Mouse (Mus musculus): ENCODE data around the gene Rhox3c. TPM values are rescaled to one million over a fixed set of nuclear protein-coding genes. Genes with fewer than 3 reads are reported as not detected.
"Not testable (repeated sequence)": the region's sequence is repeated elsewhere in the genome, so short reads cannot be mapped to it uniquely, and the experiment has no call there.

The Rhox3c gene
- polyA plus RNA-seq (2012; rRNA removed), result not detected in 2 replicates

GRCm38 (mm10) chrX:37458285-37458684, at the start of gene Rhox3c:
TSS of gene Rhox3c (plus strand) at chrX:37458585.
- not testable (repeated sequence) for H3K27me3 ChIP-seq (ENCODE audit: control insufficient read depth, insufficient read depth, low read length); H3K36me3 ChIP-seq (ENCODE audit: control insufficient read depth, insufficient read depth, low read length); DNase-seq (ENCODE audit: low read depth in 1 of 2, low spot score in 2 of 2); H3K27ac ChIP-seq (ENCODE audit: insufficient read depth, low read length); H3K4me1 ChIP-seq (ENCODE audit: control insufficient read depth, insufficient read depth, insufficient read length); H3K4me3 ChIP-seq (ENCODE audit: extremely low read depth, insufficient read depth, insufficient read length)
- WGBS, result 87% methylated on average over 3 of the region's 4 CpGs

GRCm38 (mm10) chrX:37411767-37412166, 46.6 kb upstream of the Rhox3c start, which contains the start of gene Rhox2b:
TSS of gene Rhox2b (plus strand) at chrX:37412067.
- no CpG with 5 or more reads among the region's 9 CpGs for WGBS
- H3K4me3 ChIP-seq (ENCODE audit: extremely low read depth, insufficient read depth, insufficient read length); H3K27me3 ChIP-seq (ENCODE audit: control insufficient read depth, insufficient read depth, low read length); H3K4me1 ChIP-seq (ENCODE audit: control insufficient read depth, insufficient read depth, insufficient read length); H3K27ac ChIP-seq (ENCODE audit: insufficient read depth, low read length); DNase-seq (ENCODE audit: low read depth in 1 of 2, low spot score in 2 of 2); H3K36me3 ChIP-seq (ENCODE audit: control insufficient read depth, insufficient read depth, low read length): not testable (repeated sequence)

GRCm38 (mm10) chrX:37432194-37432593, 26.2 kb upstream of the Rhox3c start, which contains the start of gene Rhox4b:
TSS of gene Rhox4b (plus strand) at chrX:37432494.
- WGBS, result 92% methylated on average over 14 of the region's 15 CpGs
- not testable (repeated sequence) for H3K27ac ChIP-seq (ENCODE audit: insufficient read depth, low read length); H3K27me3 ChIP-seq (ENCODE audit: control insufficient read depth, insufficient read depth, low read length); H3K4me1 ChIP-seq (ENCODE audit: control insufficient read depth, insufficient read depth, insufficient read length); H3K36me3 ChIP-seq (ENCODE audit: control insufficient read depth, insufficient read depth, low read length); H3K4me3 ChIP-seq (ENCODE audit: extremely low read depth, insufficient read depth, insufficient read length); DNase-seq (ENCODE audit: low read depth in 1 of 2, low spot score in 2 of 2)

DNA sequence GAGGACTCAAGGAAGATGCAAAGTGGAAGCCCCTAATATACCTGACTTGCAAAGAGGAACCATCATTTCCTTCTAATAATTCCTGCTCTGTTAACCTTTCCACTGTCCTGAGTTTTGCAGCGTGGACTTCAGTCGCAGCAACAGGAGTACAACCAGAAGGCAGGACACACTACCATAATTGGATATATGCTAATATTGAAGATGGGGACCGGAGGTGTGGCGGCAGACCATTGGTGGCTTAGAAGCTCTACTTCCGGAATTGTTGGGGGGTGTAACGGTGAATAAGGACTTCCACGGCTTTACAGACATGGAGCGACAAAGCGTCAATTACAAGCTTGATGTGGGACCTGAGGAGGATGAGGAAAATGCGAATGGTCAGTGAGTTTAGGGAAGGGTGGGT, 5.0 kb upstream of the Rhox3c start, which contains the start of gene Rhox2c:
Rhox2c (plus strand) TSS at position 301 of the 400 bp plus-strand sequence.
- not testable (repeated sequence) for H3K4me1 ChIP-seq (ENCODE audit: control insufficient read depth, insufficient read depth, insufficient read length); H3K36me3 ChIP-seq (ENCODE audit: control insufficient read depth, insufficient read depth, low read length); H3K4me3 ChIP-seq (ENCODE audit: extremely low read depth, insufficient read depth, insufficient read length); H3K27me3 ChIP-seq (ENCODE audit: control insufficient read depth, insufficient read depth, low read length); H3K27ac ChIP-seq (ENCODE audit: insufficient read depth, low read length); DNase-seq (ENCODE audit: low read depth in 1 of 2, low spot score in 2 of 2)
- WGBS, result 95% methylated on average over 9 of the region's 10 CpGs

DNA sequence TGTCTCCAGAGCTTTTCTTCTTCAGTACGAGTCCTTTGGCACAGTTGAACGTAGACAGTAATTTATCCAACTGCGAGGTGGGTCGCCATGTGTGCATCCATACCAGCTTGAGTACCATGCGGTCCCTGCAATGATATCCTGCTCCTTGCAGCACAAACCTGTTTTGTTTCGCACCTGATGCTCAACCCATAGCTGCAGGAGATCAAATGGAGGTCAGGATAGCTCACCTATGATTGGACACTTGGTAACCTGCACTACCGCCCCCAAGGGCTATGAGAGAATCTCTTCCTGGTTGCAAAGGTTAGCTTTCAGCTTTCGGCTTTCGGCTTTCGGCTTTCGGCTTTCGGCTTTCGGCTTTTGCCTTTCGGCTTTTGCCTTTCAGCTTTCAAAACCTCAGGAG, 21.7 kb downstream of the Rhox3c start, which contains the start of gene Rhox4c:
Rhox4c (plus strand) TSS at position 301 of the 400 bp plus-strand sequence.
- H3K27me3 ChIP-seq (ENCODE audit: control insufficient read depth, insufficient read depth, low read length); H3K27ac ChIP-seq (ENCODE audit: insufficient read depth, low read length); H3K4me1 ChIP-seq (ENCODE audit: control insufficient read depth, insufficient read depth, insufficient read length); H3K36me3 ChIP-seq (ENCODE audit: control insufficient read depth, insufficient read depth, low read length); DNase-seq (ENCODE audit: low read depth in 1 of 2, low spot score in 2 of 2); H3K4me3 ChIP-seq (ENCODE audit: extremely low read depth, insufficient read depth, insufficient read length): not testable (repeated sequence)
- WGBS, result 92% methylated on average over 14 of the region's 14 CpGs

DNA sequence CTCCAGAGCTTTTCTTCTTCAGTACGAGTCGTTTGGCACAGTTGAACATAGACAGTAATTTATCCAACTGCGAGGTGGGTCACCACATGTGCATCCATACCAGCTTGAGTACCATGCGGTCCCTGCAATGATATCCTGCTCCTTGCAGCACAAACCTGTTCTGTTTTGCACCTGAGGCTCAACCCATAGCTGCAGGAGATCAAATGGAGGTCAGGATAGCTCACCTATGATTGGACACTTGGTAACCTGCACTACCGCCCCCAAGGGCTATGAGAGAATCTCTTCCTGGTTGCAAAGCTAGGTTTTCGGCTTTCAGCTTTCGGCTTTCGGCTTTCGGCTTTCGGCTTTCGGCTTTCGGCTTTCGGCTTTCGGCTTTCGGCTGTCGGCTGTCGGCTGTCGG, 55.7 kb downstream of the Rhox3c start, which contains the start of gene Rhox4d:
Rhox4d (plus strand) TSS at position 301 of the 400 bp plus-strand sequence.
- WGBS, result 89% methylated on average over 17 of the region's 18 CpGs
- H3K27me3 ChIP-seq (ENCODE audit: control insufficient read depth, insufficient read depth, low read length); H3K27ac ChIP-seq (ENCODE audit: insufficient read depth, low read length); H3K4me3 ChIP-seq (ENCODE audit: extremely low read depth, insufficient read depth, insufficient read length); DNase-seq (ENCODE audit: low read depth in 1 of 2, low spot score in 2 of 2); H3K4me1 ChIP-seq (ENCODE audit: control insufficient read depth, insufficient read depth, insufficient read length); H3K36me3 ChIP-seq (ENCODE audit: control insufficient read depth, insufficient read depth, low read length): not testable (repeated sequence)

Other genes with a start within 250 kb of the Rhox3c start
- not detected in 2 replicates for gene Gm9, start 247.5 kb upstream of the Rhox3c start, polyA plus RNA-seq (2012; rRNA removed)
- not detected in 2 replicates for gene Rhox1, start 236.3 kb upstream of the Rhox3c start, polyA plus RNA-seq (2012; rRNA removed)
- gene Rhox2a, start 213.6 kb upstream of the Rhox3c start, polyA plus RNA-seq (2012; rRNA removed), result not detected in 2 replicates
- gene Rhox3a, start 208.7 kb upstream of the Rhox3c start, polyA plus RNA-seq (2012; rRNA removed), result not detected in 2 replicates
- not detected in 2 replicates for gene Rhox4a, start 193.2 kb upstream of the Rhox3c start, polyA plus RNA-seq (2012; rRNA removed)
- gene Rhox3a2, start 78.6 kb upstream of the Rhox3c start, polyA plus RNA-seq (2012; rRNA removed), result not detected in 2 replicates
- gene Rhox4a2, start 67.7 kb upstream of the Rhox3c start, polyA plus RNA-seq (2012; rRNA removed), result not detected in 2 replicates
- not detected in 2 replicates for gene Rhox2b, start 46.5 kb upstream of the Rhox3c start, polyA plus RNA-seq (2012; rRNA removed)
- gene Rhox4b, start 26.1 kb upstream of the Rhox3c start, polyA plus RNA-seq (2012; rRNA removed), result not detected in 2 replicates
- not detected in 2 replicates for gene Rhox2c, start 4.9 kb upstream of the Rhox3c start, polyA plus RNA-seq (2012; rRNA removed)
- gene Rhox4c, start 21.8 kb downstream of the Rhox3c start, polyA plus RNA-seq (2012; rRNA removed), result not detected in 2 replicates
- gene Rhox2d, start 34.8 kb downstream of the Rhox3c start, polyA plus RNA-seq (2012; rRNA removed), result not detected in 2 replicates
- not detected in 2 replicates for gene Rhox4d, start 55.8 kb downstream of the Rhox3c start, polyA plus RNA-seq (2012; rRNA removed)
- not detected in 2 replicates for gene Rhox2e, start 71.9 kb downstream of the Rhox3c start, polyA plus RNA-seq (2012; rRNA removed)
- gene Rhox3e, start 83.4 kb downstream of the Rhox3c start, polyA plus RNA-seq (2012; rRNA removed), result not detected in 2 replicates
- not detected in 2 replicates for gene Rhox4e, start 98.8 kb downstream of the Rhox3c start, polyA plus RNA-seq (2012; rRNA removed)
- not detected in 2 replicates for gene Rhox2f, start 112.8 kb downstream of the Rhox3c start, polyA plus RNA-seq (2012; rRNA removed)
- not detected in 2 replicates for gene Rhox3f, start 122.4 kb downstream of the Rhox3c start, polyA plus RNA-seq (2012; rRNA removed)
- gene Rhox4f, start 149.1 kb downstream of the Rhox3c start, polyA plus RNA-seq (2012; rRNA removed), result not detected in 2 replicates
- not detected in 2 replicates for gene Rhox3g, start 170.0 kb downstream of the Rhox3c start, polyA plus RNA-seq (2012; rRNA removed)
- not detected in 2 replicates for gene Rhox2g, start 184.9 kb downstream of the Rhox3c start, polyA plus RNA-seq (2012; rRNA removed)
- gene Rhox4g, start 192.7 kb downstream of the Rhox3c start, polyA plus RNA-seq (2012; rRNA removed), result not detected in 2 replicates
- gene Rhox3h, start 210.2 kb downstream of the Rhox3c start, polyA plus RNA-seq (2012; rRNA removed), result not detected in 2 replicates
- gene Rhox2h, start 214.7 kb downstream of the Rhox3c start, polyA plus RNA-seq (2012; rRNA removed), result not detected in 2 replicates